Comparison of ENCODE assay signal across 1 mouse cellular context in genomic region chr14:26534757-26535479, GRCm38 (mm10).
TF ChIP-seq lines count a peak whose summit lies in the region.

Gene Slmap (minus strand): TSS chr14:26534931.

TF ChIP-seq in CH12.LX, 34 proteins besides CTCF, POLR2A, EP300 and RAD21 (continued from another document):
- TF ChIP-seq MEF2A (IDR thresholded peaks at IDR 0.05; ENCODE audit: borderline replicate concordance, low read depth, low read length): peak; percentile 69
- TF ChIP-seq SMC3 (IDR thresholded peaks at IDR 0.05; ENCODE audit: low read depth, low read length): no peak
TF ChIP-seq in CH12.LX: peak in this region for 18.
